Mouse (Mus musculus) right cerebral cortex, postnatal 4 days (tissue): ENCODE results near the gene Gna11.

Experiments
- DNase-seq: peaks from one replicate; pipeline ENCODE4 v3.0.0-alpha.2; 2022

Gene Gna11

DNA sequence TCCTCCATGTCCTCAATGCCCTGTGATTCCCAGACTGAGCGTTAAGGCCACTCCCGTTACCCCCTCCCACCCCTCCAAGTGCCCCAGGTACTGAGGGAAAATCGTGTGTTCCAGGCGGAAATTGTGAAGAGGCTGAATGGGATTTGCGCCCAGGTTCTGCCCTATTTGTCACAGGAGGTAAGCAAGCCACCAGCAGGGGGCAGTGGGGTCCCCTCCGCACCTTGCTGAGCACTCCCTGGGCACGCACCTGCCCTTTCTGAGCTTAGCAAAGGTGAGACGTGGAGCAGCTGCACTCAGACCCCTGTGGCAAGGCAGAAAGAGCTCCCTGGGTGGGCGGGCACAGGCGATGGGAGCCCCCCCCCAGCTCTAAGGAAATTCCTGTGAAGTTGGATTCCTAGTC is 19.7 kb upstream of the Gna11 start:
- DNase-seq: peak; percentile 70

DNA sequence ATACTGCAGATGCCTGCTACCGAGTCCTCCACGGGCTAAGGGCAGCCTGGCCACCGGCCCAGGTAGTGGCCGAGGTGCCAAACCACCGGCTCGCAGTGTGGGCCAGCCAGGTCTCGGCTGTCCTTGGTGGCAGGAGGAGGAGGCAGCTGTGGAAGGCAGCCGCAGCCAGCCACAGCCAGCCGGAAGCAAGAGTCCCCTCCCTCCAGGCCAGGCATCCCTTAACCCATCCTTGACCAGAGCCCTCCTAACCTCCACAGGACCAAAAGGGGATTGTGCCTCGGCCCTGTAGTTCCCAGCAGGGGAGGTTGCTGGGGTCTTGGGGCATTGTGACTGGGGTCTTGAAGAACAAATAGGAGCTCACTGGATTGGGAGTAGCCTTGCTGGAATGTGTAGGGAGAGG is 19.2 kb upstream of the Gna11 start:
- DNase-seq: no peak

GRCm38 (mm10) chr10:81563481-81563880 is 18.5 kb upstream of the Gna11 start:
- no peak for DNase-seq

DNA sequence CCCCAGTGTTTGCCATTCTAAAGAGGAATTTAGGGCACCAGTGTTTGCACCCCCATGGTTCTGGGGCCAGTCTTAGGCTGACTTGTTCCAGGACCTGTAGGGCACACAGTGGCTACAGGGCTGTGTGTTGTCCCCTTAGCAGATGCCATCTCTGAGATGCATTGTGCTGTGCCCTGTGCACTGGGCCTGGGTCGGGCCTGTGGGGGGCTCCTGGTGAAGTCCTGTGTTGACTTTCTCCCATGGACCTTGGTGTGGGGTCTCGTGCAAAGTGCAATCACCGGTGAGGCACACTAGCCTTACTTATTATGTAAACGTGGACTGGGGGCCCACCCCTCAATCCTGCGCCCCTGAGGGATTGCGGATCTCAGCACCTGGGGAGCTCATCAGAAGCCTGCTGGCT is 17.4 kb upstream of the Gna11 start:
- DNase-seq: no peak

GRCm38 (mm10) chr10:81560719-81561459 is 15.9 kb upstream of the Gna11 start:
- DNase-seq: no peak

DNA sequence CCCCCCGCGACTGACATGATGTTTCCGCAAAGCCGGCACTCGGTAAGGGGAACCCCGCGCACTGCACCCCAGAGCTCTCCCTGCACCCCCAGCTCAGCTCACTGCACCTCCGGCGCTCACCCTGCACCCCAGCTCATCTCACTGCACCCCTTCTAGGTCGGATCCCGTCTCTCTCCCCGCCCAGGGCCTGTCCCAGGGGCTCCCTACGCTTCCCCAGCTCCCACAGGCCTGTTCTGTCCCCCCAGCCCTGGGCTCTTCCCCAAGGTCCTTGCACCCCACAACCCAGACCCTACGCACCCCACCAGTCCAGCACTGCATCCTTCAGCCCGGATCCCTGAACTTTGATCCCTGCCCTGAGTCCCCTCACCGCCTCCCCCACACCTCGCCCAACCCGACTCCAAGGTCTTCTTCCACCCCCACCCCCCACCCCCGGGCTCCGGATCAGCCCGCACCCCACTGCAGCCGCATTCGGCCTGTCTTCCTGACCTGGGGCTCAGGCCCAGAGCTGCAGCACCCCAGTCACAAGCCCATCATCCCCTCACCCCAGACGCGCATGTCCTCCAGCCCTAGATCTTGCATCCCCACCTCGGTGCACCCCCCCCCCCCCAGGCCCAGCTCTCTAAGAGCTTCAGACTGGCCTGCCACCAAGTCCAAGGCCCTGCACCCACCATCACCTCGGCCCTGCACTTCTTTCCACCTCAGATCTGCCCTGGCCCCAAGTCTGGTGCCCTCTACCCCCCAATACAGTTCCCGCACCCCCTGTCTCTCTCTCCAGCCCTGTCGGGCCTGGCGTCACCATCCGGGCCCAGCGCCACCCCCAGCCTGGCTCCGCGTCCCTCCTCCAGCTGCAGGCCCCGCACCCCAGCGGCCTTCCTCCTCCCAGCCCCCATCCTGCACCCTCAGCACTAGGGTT is 14.9 kb upstream of the Gna11 start:
- peak; percentile 68 for DNase-seq

GRCm38 (mm10) chr10:81559163-81559626 is 14.2 kb upstream of the Gna11 start, which contains the start of gene Aes:
Gene Aes (plus strand): TSS chr10:81559488.
- DNase-seq: peak; percentile 69

- no peak for DNase-seq
These were observed 12.5 kb upstream of the Gna11 start for GRCm38 (mm10) chr10:81557491-81557890.

GRCm38 (mm10) chr10:81556282-81556681 is 11.3 kb upstream of the Gna11 start:
- no peak for DNase-seq

DNA sequence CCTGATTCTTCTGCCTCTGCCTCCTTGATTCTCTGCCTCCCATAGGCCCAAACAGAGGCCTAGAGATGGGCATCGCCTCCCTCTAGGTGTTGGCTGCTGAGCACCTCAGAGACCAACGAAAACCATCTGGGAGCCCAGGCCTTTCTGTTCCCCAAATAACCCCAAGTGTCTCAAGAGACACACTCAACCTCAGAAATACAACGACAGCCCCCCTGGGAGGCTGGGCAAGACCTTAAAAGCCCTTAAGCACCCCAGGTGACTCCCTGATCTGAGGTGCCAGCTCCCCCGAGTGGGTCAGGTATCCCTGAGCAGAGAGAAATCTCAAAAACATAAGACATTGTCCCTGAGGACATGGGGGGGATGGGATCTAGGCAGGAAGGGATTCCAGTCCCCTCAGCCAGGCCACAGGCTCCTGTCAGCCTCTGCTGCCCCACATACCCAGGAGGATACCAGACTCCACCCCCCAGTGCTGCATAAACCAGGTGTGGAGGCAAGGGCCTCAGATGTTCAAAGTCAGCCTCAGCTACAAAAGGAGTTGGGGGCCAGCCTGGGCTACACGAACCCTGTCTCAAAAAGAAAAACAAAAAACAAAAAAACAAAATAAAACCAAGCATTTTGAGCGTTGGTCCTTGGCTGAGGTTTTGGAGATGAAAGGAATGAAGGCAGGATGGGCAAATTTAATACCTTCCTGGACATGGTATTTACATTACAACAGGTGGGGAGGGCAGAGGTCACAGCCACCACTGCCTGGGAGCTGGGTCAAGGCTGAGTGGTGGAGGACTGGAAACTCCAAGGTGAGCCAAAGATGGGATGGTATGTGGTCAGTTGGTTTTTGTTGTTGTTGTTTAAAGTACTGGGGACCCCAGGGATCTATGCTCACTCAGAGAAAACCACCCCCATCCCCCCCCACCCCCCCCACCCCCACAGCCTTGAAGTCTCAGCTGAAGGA is 9.1 kb upstream of the Gna11 start:
- no peak for DNase-seq

- DNase-seq: peak; percentile 61
These were observed 8.2 kb upstream of the Gna11 start for GRCm38 (mm10) chr10:81553232-81553631.

DNA sequence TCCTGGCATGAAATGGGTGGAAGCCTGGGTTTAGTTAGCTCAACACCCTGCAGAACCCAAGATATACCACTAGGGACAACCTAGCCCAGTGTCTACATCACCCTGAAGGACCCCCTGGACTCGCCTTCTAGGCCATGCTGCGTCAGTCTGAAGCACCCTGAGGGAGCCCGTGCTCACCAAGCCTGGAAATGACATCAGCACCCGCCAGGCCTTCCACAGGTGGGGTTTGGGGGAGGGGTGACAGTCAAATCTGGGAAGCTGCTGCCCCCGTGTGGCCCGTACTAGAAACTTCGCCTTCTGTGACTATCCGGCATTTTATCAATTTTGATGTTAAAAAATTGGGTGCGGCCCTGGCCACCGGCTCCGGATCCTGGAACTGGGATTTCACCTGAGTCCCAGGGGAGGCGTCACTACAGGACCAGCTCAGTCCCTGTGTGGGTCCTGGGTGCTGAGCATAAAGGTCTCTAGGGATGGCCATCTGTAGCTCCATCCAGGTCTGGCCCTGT is 6.7 kb upstream of the Gna11 start:
- peak; percentile 86 for DNase-seq

DNA sequence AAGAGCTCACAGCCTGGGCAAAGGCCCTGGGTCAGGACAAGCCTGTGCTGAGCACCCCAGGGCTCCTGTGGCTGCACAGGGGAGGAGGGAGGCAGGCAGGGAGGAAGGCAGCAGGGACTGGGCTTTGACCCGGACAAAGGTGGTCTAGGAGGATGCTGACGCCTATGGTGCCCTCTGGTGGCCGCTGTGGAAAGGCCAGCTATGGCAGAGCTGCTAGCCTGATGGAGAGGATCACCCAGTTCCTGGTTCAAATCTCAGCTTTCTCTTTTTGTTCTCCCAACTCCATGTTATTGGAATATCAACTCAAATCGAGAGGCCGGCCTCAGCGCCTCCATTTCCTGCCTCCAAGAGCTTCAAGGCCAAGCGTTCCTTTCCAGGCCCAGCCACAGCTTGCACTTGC is 5.3 kb upstream of the Gna11 start:
- DNase-seq: peak; percentile 62

GRCm38 (mm10) chr10:81548944-81549343 is 4.0 kb upstream of the Gna11 start:
- no peak for DNase-seq

DNA sequence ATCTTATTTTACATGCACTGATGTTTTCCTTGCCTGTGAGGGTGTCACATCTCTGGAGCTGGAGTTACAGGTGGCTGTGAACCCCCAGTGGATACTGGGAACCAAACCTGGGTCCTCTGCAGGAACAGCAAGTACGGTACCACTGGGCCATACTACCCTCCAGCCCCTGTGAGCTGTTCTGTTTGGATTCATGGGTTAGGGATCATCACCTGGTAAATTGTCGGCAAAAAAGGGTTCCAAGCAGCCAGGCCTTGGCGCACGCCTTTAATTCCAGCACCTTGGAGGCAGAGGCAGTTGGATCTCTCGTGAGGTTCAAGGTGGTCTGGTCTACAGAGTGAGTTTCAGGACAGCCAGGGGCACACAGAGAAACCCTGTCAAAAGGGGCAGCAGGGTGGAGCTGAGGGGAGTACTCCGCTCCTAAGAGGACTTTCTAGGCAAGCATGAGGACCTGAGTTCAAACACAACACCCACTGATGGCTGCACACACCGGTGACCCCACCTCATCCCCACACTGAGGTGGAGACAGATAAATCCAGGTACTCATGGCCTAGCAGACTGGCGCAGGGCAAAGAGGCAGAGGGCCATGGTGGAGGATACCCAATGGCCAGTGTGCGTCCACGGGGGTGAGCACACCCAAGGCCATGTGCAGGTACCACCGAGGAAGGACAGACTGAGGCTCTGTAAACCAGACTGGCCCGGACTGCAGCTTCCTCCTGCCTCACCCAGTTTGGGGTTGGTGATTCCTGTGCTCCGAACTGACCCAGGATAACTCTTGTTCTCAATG is 2.0 kb upstream of the Gna11 start:
- DNase-seq: no peak

DNA sequence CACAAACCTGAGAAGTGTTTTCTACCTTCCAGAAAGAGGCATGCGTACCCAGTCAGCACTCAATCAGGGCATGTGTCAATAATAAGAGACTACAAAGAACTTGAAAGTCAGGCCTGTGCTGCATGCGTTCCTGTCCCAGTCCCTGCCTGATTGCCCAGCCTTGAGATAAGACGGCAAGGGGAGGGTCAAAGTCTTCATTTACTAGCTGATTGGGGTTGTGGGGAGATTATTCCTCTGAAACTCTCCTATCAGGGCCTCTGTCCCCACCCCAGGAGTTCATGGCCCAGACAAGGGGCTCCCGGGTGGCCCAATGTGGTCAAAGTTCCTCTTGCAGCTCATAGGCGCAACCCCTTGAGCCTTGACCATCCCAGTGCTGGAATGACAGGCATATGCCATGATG is 1.3 kb upstream of the Gna11 start:
- DNase-seq: no peak

DNA sequence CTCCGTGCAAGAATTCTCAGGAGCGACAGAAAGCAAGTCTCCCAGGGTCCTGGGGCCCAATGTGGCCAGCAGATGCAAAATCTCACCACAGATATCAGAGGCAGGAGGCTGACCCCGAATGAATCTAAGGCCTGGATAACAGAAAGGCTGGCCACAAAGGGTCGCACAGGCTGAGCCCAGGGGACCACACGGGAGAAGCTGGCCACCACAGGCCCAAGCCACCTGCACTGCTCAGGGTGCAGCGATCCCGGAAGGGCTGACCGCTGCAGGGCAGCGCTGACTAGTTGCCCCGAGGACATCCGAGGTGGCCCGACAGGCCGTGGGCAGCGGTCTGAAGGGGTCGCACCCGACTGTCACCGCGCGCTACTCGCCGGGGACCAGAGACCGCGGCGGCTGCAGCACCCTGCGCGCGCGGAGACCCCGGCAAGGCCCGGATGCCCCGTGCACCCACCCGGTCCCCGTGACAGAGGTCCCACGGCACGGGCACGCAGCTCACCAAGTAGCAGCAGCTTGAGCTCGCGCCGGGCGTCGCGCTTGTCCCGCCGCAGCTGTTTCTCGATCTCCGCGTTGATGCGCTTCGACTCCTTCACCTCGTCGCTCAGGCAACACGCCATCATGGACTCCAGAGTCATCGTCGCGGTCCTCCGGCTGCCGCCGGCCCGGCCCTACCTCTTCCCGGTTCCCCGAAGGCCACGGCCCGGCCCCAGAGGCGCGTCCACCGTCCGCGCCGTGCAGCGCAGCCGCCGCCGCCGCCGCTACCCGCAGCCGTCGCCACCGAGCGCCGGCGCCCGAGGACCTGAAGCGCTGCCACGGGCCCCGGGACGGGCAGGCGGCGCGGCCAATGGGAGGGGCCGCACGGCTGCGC is 462 bp downstream of the Gna11 start:
- DNase-seq: no peak

DNA sequence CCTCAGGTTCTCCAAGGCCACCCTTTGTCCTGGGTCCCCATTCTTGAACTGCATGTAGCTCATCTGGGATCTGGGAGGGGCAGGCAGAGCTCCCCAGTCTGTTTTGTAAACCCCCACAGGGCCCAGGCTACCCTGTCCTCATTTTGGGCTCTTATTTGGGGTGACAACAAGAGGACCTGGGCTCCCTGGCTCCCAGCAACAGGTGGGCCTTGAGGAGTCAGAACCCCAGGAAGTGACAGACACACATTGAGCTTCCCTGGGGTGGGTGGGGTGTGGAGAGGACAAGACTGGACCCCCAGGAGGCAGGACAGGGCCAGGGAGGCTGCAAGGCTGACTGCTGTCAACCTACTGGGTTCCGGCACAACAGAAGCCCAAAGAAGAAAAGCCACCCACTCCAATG is 1.4 kb downstream of the Gna11 start:
- no peak for DNase-seq

GRCm38 (mm10) chr10:81542727-81543460 is 2.1 kb downstream of the Gna11 start:
- DNase-seq: no peak

- no peak for DNase-seq
These were observed 3.2 kb downstream of the Gna11 start for GRCm38 (mm10) chr10:81541803-81542202.
